Mouse (Mus musculus): ENCODE data around the gene Mcmbp.

DNA sequence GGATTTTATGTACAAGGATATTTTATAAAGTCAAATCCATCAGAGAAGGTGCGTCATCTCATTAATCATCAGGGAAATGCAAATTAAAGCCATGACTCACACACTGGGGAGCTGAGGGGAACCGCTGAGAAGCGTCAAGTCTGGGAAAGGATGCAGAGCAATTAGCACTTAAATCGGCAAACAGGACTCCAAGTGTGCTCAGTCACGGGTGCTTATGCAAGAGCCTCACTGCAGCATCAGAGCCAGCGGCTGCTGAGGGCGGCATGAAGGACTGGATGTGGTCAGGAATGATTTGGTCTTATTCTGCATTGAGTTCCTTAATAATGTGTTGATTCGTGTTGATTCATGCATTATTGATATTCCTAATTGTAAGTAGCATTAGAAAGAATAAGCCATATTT lies 68.3 kb downstream of the Mcmbp start:
- TF ChIP-seq CTCF (IDR thresholded peaks at IDR 0.05; ENCODE audit: extremely low read depth, insufficient read length, insufficient replicate concordance, low read depth, low read length) (no peak), POLR2A (IDR thresholded peaks at IDR 0.05; ENCODE audit: low read depth, low read length) (no peak)
